Comparison of ENCODE assay signal across 21 mouse cellular contexts in genomic region chr8:121820840-121821239, GRCm38 (mm10). TPM values are rescaled to one million over a fixed set of nuclear protein-coding genes. Genes with fewer than 3 reads are reported as not detected.
A peak's percentile ranks its signal among the peaks of the same experiment; 100 is the strongest.
DNase-seq lines count a peak whose midpoint lies in the region; TF ChIP-seq lines count a peak whose summit lies in the region.
"Had no signal": no experiment of that assay in that cellular context is flagged by ENCODE, and none has a peak within 500 bp of the region (broad histone marks: within the 10 kb centered on the region; RNA-seq: fewer than 3 reads in every experiment).

No protein-coding gene starts in this region.

- DNase-seq in cerebellum, adult 11-12 months = peak; percentile 2
- no peak for DNase-seq in cerebellum, adult 9-11 months
- no peak for DNase-seq in testis, postnatal 10 days (ENCODE audit: low spot score)
- DNase-seq in MN1 (ENCODE audit: low spot score) = peak; percentile 44
- DNase-seq: adrenal gland, adult 2 months; adrenal gland, postnatal 10 days; adrenal gland, postnatal 25 days; B cell, adult 2 months; cerebellum, adult 11 months; cerebellum, adult 2 months; cerebellum, adult 9-10 months; cerebellum, postnatal 14 days; cerebellum, postnatal 36 days; embryo, embryonic 11 days; forebrain, postnatal 0 days had no signal

- H3K36me3 ChIP-seq in testis, adult 2 months (ENCODE audit: control insufficient read depth, insufficient read depth, low read length) = peaks cover 2% of the 10 kb centered on the region

- no peaks in the 10 kb centered on the region for H3K4me1 ChIP-seq in testis, adult 2 months (ENCODE audit: control insufficient read depth, insufficient read depth, low read length)
- H3K4me1 ChIP-seq: embryonic facial prominence, embryonic 13.5 days; embryonic facial prominence, embryonic 15.5 days; forebrain, embryonic 13.5 days; forebrain, embryonic 15.5 days had no signal

- H3K4me3 ChIP-seq in testis, adult 2 months (ENCODE audit: control insufficient read depth, low read depth, low read length) = peak overlapping the region; percentile 90
- H3K4me3 ChIP-seq: embryonic facial prominence, embryonic 13.5 days; embryonic facial prominence, embryonic 15.5 days; forebrain, embryonic 13.5 days; forebrain, embryonic 15.5 days had no signal

- no peak for TF ChIP-seq POLR2A in testis, adult 2 months (IDR thresholded peaks at IDR 0.05; ENCODE audit: control insufficient read depth, low read depth, low read length)

- no peak for TF ChIP-seq CTCF in testis, adult 2 months (IDR thresholded peaks at IDR 0.05; ENCODE audit: control insufficient read depth, insufficient read depth, insufficient replicate concordance, low read depth, low read length)

- H3K27me3 ChIP-seq in testis, adult 2 months (ENCODE audit: control insufficient read depth, insufficient read depth, low read length) = no peaks in the 10 kb centered on the region
- H3K27me3 ChIP-seq: CH12.LX; embryonic facial prominence, embryonic 13.5 days; embryonic facial prominence, embryonic 15.5 days; forebrain, embryonic 13.5 days; forebrain, embryonic 15.5 days had no signal

- no peak overlapping the region for H3K27ac ChIP-seq in testis, adult 2 months (ENCODE audit: control insufficient read depth, insufficient read depth, low read depth, low read length)
- H3K27ac ChIP-seq: embryonic facial prominence, embryonic 13.5 days; embryonic facial prominence, embryonic 15.5 days; forebrain, embryonic 13.5 days; forebrain, embryonic 15.5 days had no signal

RNA-seq across cellular contexts. Expression of gene Klhdc4, which starts 8.5 kb away (rescaled TPM):
- 12.5 and 13.6 TPM in 2 replicates for polyA plus RNA-seq in testis, adult 2 months (2012; rRNA removed)

Comparison
In these comparisons a context has a peak if more than half of its experiments do, and no peak if none do; other contexts are left out.
1. DNase-seq: peak in cerebellum, adult 11-12 months (single experiment) and MN1 (single experiment); none in cerebellum, adult 9-11 months (single experiment) and testis, postnatal 10 days (single experiment).